Mouse (Mus musculus) heart, postnatal 0 days (tissue): ENCODE data around the gene Fam19a3. TPM values are rescaled to one million over a fixed set of nuclear protein-coding genes. Genes with fewer than 3 reads are reported as not detected.
"Not testable (repeated sequence)": the region's sequence is repeated elsewhere in the genome, so short reads cannot be mapped to it uniquely, and the experiment has no call there.

Source experiments
- ATAC-seq: fragments of 200-750 bp; cut with Nextera tagmentation; 2 replicates; pipeline ENCODE4 v1.8.0; 2017; ENCODE audit warnings: low read depth, moderate number of reproducible peaks, moderate library complexity; ENCODE audit not compliant: insufficient read depth
- DNase-seq: peaks from one replicate; pipeline ENCODE4 v3.0.0-alpha.2; 2016; ENCODE audit warnings: low spot score
- H3K27ac ChIP-seq: fragments of 300-500 bp; sonication (generic); 2 replicates; pipeline ENCODE4 v1.5.1; 2014; ENCODE audit warnings: low read depth, mild to moderate bottlenecking
- H3K27me3 ChIP-seq: fragments of 300-500 bp; sonication (generic); 2 replicates; pipeline ENCODE4 v1.6.1; 2014; ENCODE audit warnings: low read length, mixed read lengths; ENCODE audit not compliant: control insufficient read depth, insufficient read depth
- H3K36me3 ChIP-seq: fragments of 300-500 bp; sonication (generic); replicated peaks from 2 replicates; pipeline ENCODE4 v1.6.1; 2014; ENCODE audit warnings: low read length, mixed read lengths; ENCODE audit not compliant: control insufficient read depth, insufficient read depth
- H3K4me1 ChIP-seq: fragments of 300-500 bp; sonication (generic); 2 replicates; pipeline ENCODE4 v1.6.1; 2014; ENCODE audit warnings: antibody characterized with exemption; ENCODE audit not compliant: control insufficient read depth, insufficient read depth
- H3K4me2 ChIP-seq: fragments of 300-500 bp; sonication (generic); 2 replicates; pipeline ENCODE4 v1.6.1; 2014; ENCODE audit warnings: low read depth, mild to moderate bottlenecking, low read length, moderate library complexity
- H3K4me3 ChIP-seq: fragments of 300-500 bp; sonication (generic); 2 replicates; pipeline ENCODE4 v1.5.1; 2014; ENCODE audit warnings: low read depth, low read length
- H3K9ac ChIP-seq: fragments of 300-500 bp; sonication (generic); replicated peaks from 2 replicates; pipeline ENCODE4 v1.6.1; 2014; ENCODE audit warnings: low read depth, low read length, mixed read lengths
- H3K9me3 ChIP-seq: fragments of 300-500 bp; sonication (generic); replicated peaks from 2 replicates; pipeline ENCODE4 v1.6.1; 2016; ENCODE audit warnings: low read length; ENCODE audit not compliant: control insufficient read depth
- CTCF ChIP-seq: IDR thresholded peaks from 2 replicates; pipeline ENCODE4 v1.5.1; 2016; ENCODE audit warnings: antibody characterized with exemption, control low read depth, low read depth
- EP300 ChIP-seq: IDR thresholded peaks from 2 replicates; pipeline ENCODE4 v1.6.1; 2016; ENCODE audit warnings: antibody characterized with exemption, low read depth
- WGBS: fragments of 180-500 bp; shearing (Covaris S2); extraction: QIAGEN DNeasy Blood & Tissue Kit; methylation state at CpG from one replicate; pipeline ENCODE4 v1.1.7; 2014; 5-methylcytosine and 5-hydroxymethylcytosine counted together
- polyA plus RNA-seq: library from polyadenylated mRNA; unstranded; fragments of >200 nt; fragmentation: Nextera tagmentation; extraction: Ambion mirVana; gene quantifications from 2 replicates; pipeline ENCODE4 v1.2.1, GENCODE M21; 2015
- total RNA-seq: library from RNA; depleted of rRNA; stranded (reverse); fragments of >200 nt; gene quantifications from 2 replicates; pipeline ENCODE4 v1.2.3, GENCODE M21; 2014; ENCODE audit warnings: low replicate concordance

Gene Fam19a3
- total and polyA plus RNA-seq, 2 experiments from 2014 or later: 1.1 TPM

DNA sequence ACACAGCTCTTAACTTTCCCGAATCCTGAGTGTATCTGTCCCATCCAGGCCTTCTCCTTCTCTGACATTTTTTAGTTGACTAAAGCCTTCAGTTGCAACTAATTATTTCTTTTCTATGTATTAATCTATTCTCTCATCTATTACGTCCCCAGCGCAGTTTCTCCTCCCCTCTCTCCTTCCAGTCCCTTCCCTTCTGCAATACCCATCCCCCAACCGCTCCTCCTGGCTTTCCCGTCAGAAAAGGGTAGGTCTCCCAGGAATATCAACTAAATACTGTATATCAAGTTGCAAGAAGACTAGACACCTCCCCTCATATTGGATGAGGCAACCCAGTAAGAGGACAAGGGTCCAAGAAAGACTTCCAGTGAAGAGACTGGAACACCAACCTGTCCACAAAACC lies 22.8 kb downstream of the Fam19a3 start:
- H3K9ac ChIP-seq: peak overlapping the region; percentile 43; the same call in 1 of the 2 replicates
- no peaks in the 10 kb centered on the region for H3K9me3 ChIP-seq
- no peaks in the 10 kb centered on the region for H3K4me1 ChIP-seq
- no peak for TF ChIP-seq CTCF
- TF ChIP-seq EP300: no peak
- no peaks in the 10 kb centered on the region for H3K27me3 ChIP-seq
- DNase-seq: no peak
- peak overlapping the region; percentile 79 for H3K4me2 ChIP-seq
- no peak overlapping the region for H3K27ac ChIP-seq
- WGBS: 28% methylated on average over 5 of the region's 5 CpGs
- H3K36me3 ChIP-seq: no peaks in the 10 kb centered on the region
- H3K4me3 ChIP-seq: peak overlapping the region; percentile 44
- ATAC-seq: no peak

DNA sequence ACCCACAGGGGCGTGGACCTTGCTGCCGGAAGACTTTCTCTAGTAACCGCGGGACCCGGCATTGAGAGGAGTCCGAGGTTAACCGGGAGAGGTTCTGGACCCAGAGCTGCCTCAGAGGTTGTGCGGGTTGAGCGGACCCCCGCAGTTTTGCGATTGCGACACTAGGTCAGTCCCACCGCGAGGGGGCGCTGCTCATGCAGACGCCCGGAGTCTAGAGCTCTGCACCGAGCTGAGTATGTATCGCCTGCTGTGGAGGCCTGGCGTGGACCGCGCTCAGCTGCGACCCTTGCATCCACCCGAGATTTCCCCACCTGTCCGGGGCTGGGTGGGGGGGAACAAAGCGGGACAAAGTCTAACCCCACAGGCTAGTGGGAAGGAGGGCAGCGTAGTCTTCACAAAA lies 23.2 kb downstream of the Fam19a3 start:
- Histone ChIP-seq H3K4me2 (peak overlapping the region; percentile 79), H3K9ac (peak overlapping the region; percentile 43), H3K4me3 (peak overlapping the region; percentile 44), H3K27me3 (no peaks in the 10 kb centered on the region), H3K9me3 (no peaks in the 10 kb centered on the region), H3K36me3 (no peaks in the 10 kb centered on the region), H3K27ac (no peak overlapping the region), H3K4me1 (no peaks in the 10 kb centered on the region)
- peak; percentile 70 for DNase-seq
- WGBS: 1% methylated on average over 27 of the region's 27 CpGs
- ATAC-seq: peak; percentile 83
- TF ChIP-seq CTCF (peak; percentile 79), EP300 (no peak)

DNA sequence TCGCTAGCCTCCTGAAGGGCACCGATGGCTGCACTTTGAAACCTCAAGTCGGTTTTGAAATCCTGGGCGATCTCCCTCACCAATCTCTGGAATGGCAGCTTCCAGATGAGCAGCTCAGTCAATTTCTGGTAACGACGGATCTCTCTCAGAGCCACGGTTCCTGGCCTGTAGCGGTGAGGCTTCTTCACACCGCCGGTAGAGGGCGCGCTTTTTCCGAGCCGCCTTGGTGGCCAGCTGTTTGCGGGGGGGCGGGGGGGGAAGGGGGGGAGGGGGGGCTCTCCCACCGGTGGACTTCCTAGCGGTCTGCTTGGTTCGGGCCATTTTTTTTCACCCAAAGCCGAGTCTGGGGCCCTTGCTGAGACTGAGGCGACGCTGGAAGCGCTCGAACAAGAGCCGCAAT lies 28.8 kb downstream of the Fam19a3 start:
- H3K9ac ChIP-seq, H3K4me1 ChIP-seq, H3K9me3 ChIP-seq, H3K36me3 ChIP-seq, H3K27me3 ChIP-seq, H3K4me3 ChIP-seq, DNase-seq, ATAC-seq, H3K27ac ChIP-seq: not testable (repeated sequence)
- 22% methylated on average over 23 of the region's 25 CpGs for WGBS
- peak overlapping the region; percentile 36; the same call in 1 of the 2 replicates for H3K4me2 ChIP-seq
- peak; percentile 48 for TF ChIP-seq CTCF

DNA sequence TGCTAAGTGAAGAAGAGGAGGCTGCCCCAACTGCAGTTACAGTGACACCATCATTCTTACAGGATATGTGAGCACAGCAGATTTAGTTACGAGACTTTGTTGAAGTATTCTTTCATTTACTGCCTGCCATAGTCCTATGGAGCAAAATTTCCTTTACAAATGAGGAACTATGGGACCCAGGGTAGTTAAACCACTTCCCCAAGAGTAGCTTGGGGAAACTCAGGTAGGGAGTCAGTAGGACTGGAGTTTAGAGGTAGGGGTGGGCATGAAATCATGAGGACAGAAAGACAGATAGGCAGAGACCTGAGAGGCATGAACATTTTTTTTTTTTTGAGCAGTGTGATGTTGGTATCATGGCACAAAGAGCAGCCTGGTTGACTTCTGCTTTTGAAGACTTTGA lies 37.8 kb downstream of the Fam19a3 start:
- H3K4me3 ChIP-seq: no peak overlapping the region
- no peak for TF ChIP-seq EP300
- no peak for TF ChIP-seq CTCF
- H3K4me2 ChIP-seq: no peak overlapping the region
- DNase-seq (no peak), ATAC-seq (no peak)
- H3K4me1 ChIP-seq: no peaks in the 10 kb centered on the region
- H3K27ac ChIP-seq: no peak overlapping the region
- no peak overlapping the region for H3K9ac ChIP-seq
- no peaks in the 10 kb centered on the region for H3K9me3 ChIP-seq
- H3K36me3 ChIP-seq: no peaks in the 10 kb centered on the region
- no peaks in the 10 kb centered on the region for H3K27me3 ChIP-seq
- 72% methylated on average over 1 of the region's 1 CpGs for WGBS

DNA sequence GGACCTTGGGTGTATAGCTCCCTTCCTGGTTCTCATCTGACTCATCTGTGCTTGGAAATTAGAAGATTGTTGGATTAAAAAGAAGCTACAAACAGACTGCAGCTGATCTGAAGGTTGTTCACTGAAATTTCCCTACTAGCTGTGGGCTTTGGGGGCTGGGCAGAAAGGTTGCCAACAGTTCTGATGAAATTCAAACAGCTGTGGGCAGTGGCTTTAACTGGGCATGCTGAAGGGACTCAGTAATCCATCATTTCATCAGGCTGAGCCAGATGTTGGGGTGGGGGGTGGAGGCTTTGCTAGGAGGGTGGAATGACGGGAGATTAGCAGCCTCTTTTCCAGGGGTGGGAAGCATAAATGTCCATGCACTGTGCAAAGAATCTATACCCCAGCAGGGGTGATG lies 38.5 kb downstream of the Fam19a3 start:
- Histone ChIP-seq H3K9ac (no peak overlapping the region), H3K27me3 (no peaks in the 10 kb centered on the region), H3K4me3 (no peak overlapping the region), H3K36me3 (no peaks in the 10 kb centered on the region), H3K9me3 (no peaks in the 10 kb centered on the region), H3K4me2 (no peak overlapping the region), H3K4me1 (no peaks in the 10 kb centered on the region), H3K27ac (no peak overlapping the region)
- DNase-seq: no peak
- 55% methylated on average over 1 of the region's 1 CpGs for WGBS
- no peak for TF ChIP-seq CTCF
- no peak for TF ChIP-seq EP300
- no peak for ATAC-seq

DNA sequence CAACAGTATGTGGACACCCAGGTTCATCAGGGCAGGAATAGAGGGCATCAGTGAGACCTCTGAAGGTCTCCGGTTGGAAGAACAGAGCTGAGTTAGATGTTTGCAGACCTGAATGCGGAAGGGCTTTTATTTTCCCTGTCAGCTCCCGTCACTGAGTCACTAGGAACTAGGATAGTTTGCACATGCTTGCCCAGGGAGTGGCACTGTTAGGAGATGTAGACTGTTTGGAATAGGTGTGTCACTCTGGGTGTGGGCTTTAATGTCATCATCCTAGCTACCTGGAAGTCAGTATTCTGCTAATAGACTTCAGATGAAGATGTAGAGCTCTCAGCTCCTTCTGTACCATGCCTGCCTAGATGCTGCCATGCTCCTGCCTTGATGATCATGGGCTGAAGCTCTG lies 39.7 kb downstream of the Fam19a3 start:
- Histone ChIP-seq H3K9ac (no peak overlapping the region), H3K27me3 (no peaks in the 10 kb centered on the region), H3K4me2 (no peak overlapping the region), H3K4me1 (no peaks in the 10 kb centered on the region), H3K4me3 (no peak overlapping the region), H3K36me3 (no peaks in the 10 kb centered on the region), H3K27ac (no peak overlapping the region), H3K9me3 (no peaks in the 10 kb centered on the region)
- TF ChIP-seq CTCF (no peak), EP300 (no peak)
- no peak for ATAC-seq
- WGBS: 94% methylated on average over 3 of the region's 3 CpGs
- DNase-seq: no peak
